Mouse (Mus musculus): ENCODE measurements around the gene Msi2.

The Msi2 gene

DNA sequence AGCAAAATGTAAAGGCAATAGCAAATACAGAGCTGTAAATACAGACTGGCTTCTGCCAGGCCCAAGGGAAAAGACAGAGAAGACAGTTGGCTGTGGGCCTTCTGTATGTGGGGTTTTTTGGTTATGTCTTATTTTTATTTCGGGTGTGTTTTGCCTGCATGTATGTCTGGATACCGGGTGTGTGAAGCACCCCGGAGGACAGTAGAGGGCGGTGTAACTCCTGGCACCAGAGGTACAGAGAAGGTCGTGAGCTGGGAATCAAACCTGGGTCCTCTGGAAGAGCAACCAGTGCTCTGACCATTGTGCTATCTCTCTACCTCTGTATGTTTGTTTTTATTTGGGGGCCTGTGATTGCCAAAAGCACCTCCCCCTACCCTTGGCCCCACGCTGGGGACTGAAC, 288.6 kb downstream of the Msi2 start:
- DNase-seq: no peak

DNA sequence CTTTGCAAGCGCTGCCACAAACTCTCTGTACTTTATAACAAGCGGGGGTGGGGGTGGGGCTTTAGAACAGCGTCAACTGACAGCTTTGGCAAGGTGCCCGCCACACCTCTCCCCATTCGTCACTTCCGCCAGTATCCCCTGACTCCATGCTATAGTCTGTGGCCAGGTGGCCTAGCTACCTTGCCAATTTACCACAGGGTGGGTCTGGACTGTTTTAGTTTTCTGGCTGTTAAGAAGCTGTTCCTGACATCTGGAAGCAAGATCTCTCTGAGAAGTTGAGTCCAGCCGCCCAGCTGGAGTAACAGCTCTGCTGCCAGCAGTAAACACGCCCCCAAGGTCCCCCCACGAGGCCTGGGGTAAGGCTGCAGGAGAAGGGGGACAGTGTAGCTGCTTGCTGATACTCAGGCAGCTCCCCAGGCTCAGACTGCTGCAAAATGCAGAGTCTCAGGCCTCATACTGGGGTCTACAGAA, 292.6 kb downstream of the Msi2 start:
- DNase-seq: peak; percentile 19 to 43

DNA sequence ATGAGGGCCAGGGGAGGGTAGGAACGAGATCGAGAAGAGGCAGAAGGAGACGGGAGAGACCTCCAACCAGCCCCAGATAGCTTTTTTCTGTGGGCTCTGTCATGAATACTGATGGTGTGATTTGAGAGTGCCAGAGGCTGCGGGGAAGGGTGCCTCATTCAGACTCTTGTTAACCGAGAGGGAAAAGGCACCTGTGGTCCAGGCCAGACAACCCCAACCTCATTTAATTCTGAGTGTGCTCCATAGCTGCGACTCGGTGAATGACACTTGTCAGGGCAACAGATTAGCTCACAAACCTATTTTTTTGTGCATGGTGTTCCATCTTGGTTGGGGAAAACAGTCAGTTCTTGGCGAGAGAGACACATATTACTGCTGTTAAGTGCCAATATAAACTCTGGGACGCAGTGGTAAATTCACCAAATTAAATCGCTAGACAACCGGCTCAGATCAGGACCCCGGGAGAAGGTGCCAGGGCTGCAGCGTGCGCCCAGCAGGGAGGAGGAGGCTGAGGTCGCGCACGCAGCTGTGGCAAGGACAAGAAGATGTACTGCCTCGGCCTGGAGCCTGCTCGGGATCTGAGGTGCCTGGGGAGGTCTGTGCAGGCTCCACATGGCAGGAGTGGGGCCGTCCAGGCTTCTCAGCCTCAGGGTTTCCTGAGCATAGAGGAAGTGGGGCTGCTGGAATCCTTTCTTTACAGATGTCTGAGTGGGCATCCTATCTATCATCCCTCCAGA, 294.1 kb downstream of the Msi2 start:
- DNase-seq: no peak

DNA sequence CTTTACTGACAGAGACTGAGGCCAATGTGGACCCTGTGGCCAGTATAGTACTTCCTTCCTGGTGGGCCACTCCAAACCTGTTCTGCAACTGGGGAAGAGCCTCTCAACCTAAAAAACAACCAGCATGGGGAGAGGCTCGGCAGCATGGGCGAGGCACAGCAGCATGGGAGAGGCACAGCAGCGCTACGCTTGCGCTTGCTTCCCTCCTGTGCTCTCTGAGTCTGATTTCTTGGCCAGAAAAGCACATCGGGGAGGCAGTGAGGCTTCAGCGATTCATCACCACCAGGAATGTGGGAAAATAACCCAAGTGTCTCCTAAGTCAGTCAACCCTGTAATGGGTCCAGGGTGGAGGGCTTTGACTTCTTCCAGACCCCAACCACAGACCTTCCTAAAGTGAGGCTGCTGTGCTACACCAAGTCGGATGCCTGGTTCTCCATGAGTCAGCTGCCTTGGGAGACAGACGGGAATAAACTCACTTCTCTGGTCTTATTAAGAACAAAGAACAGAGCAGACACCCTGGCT, 297.2 kb downstream of the Msi2 start:
- no peak for DNase-seq

DNA sequence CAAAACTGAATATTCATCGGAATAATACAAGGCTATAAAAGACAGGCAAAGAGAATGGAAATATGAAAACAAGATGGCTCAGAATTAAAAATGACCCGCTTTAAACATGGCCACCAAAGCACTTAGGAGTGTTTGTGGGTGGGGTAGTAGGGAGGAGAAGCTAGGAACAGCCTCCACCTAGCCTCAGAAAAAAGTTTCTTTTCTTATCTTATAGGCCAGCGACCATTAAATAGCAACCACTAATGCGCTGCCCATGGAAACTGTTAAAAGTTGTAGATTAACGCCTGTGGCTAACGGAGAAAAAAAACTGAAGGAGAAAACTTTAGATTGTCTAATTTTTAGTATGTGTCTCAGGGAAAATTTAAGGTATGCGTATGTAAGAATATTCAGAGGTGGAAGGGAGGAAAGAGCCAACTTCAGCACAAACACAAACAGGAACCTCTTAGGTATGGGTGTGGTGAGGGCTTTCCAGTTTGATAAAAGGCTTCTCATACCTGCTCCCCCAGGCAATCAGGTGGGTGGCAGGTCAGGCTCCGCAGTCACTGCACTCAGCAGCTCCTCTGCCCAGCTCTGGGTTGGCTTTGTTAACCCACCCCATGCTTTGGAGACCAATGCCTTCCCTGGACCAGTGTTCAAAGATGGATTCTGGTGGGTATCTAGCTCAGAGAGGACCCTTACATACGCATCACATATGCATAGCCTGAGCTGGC, 298.5 kb downstream of the Msi2 start:
- no peak for DNase-seq

DNA sequence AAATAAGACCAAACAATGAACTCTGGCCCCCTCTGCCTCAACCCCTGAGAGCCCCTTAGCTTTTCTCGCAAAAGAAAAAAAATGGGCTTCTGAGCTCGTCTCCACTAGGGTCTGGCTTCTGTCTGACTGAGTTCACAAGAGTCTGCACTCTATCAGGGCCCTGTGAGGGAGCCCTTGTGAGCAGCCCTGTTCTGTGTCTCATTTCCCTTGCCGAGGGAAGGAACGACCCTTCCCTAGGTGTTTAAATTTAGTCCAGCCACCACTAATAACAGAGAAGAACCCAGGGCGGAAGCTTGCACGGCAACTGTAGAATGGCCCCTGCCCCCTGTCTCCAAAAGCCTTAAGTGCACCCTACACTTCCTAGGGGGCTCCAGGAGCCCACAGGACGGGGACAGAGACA, 299.2 kb downstream of the Msi2 start:
- DNase-seq: no peak

DNA sequence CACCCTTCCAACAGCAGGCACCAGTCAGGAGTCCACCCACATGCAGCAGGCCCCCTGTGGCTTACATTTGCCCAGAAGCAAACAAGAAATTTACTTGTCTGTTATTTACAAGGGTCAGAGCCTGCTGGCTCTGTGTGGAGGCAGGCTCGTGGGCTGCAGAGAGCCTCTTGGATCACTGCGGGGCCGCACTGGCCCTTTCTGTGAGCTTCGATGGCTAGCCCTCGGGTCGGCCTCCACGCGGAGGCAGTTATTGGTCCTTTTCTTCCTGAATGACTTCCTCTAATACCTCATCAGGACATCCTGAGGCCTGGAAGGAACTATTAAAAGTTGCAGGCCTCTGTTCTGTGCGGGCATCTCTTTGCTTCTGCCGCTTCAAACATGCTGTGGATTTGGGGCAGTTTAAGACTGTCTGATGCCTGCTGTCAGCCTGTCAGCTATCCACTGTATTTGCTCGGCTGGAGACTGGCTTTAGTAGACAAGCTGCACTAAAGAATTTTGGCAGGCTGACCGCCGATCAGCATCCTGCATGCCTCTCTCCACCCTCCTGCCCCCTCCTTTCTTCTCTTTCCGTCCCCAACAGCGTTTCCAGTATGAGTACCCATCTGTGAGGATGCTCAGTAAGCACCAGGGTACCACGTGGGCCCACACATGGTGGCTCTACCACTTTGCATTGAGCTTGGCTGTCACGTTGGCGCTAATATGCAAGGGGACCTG, 304.0 kb downstream of the Msi2 start:
- no peak for DNase-seq

DNA sequence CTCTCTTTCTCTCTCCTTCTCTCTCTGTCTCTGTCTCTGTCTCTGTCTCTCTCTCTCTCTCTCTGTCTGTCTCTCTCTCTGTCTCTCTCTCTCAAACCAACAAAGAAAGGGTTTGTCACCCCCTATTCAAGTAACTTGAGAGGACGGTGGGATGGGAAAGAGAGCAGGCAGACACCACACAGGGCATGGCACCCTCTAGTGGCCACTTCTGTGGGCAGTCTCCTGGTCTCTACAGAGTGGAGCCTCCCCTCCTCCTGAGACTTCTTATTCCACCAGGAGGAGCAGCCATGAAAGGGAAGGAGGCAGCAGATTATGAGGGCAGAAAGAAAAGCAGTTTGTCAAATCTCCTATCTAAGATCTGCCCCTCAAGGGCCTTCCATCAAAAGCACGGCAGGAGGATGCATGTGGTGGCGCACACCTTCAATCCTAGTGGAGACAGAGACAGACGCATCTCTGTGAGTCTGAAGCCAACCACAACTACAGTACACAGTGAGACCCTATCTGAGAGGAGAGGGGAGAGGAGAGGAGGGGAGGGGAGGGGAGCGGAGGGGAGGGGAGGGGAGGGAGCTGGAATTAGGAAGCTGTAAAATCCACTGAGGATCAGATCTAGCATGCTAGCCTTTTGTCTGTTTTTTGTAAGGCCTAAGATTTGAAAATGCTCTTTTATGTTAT, 305.8 kb downstream of the Msi2 start:
- DNase-seq: peak; percentile 39 to 47

DNA sequence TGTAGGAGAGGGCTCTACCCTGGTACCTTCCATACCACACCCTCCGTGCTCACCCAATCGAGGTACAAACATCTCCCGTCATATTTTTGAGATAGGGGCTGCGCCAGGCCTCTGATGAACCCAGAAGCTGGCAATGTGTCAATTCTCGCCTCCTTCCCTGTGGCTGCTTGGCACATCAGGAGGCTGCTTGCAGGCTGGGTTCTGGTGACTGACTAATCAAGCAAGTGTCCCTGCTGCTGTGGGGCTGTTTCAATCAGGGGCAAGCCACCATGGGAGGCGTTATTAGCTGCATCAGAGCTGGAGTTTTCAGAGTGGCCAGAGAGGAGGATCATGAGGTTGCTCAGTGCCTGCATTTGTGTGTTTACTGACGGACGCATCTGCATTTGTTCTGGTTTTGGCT, 310.0 kb downstream of the Msi2 start:
- DNase-seq: no peak

DNA sequence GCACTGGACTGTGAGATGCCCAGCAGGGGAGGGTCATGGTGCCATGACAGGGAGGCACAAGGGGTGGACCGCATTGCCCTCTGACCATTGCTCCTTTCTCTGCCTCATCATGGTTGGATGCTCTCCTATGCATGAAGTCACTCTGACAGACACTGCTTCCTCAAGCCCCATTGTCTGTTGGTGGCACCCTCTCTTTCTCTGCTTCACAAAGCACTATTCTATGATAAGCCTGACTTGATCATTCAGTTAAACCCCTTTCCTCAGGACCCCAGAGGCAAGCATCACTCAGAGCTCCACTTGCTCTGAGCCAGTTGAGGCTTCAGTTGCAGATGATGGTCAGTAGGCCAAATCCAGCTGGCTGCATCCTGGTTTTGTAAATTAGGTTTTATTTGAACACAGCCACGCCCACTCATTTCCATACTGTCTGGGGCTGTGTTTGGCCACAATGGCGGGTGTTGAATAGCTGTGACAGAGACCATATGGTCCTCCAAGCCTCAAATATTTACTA, 311.9 kb downstream of the Msi2 start:
- no peak for DNase-seq

DNA sequence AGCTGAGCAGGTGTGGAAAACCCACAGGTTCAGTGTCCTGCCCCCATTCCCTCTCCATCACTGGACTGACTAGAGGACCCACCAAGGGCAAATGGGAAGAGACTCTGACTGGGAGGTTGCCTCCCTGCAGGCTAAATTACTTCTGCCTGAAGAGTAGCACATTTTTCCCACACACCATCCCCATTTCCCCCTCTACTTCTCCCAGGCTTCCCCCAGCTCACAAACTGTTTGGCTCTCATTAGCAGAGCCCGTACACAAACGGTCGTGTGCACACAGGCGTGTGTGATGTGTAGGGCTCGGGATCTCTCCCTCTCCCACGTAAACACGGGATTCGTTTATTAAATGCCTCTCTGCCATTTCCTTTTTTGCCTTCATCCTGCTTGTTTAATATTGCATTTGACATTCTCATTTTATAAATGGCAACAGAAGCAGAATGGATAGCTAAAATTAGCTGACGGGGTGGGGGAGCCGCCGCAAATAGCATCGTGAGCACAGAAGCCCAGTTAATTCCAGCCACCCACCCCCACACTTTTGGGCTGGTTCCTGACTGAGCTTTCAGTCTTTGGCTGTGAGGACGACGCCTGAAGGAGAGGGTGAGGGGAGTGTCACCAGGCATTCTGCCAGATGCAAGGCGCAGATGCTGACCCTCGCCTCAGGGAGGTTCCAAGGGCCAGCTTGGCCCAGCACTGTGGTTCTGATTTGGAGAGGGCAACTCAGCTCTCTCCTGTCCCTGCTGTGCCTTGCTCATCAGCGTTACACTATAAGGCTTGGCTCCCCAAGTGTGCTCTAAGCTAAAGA, 313.3 kb downstream of the Msi2 start:
- no peak for DNase-seq

DNA sequence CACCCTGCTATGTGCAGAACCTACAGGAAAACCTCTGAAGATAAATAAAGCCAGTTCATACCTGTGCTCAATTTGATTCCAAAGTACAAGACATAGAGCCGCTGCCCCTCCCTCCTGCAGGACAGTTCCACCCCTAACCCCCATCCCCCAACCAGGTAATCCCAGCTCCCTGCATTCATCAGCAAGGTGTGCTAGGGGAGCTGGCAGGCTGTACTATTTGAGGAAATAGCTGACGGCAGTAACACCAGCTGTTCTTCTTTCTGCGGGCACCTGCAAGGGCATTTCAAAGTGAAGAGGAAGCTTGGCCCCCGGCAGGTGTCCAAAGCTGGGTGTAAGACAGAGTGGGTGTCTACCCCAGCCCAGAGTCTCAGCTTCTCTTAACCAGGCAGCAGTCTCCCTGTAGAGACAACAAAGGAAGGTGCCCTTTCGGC, 314.1 kb downstream of the Msi2 start:
- DNase-seq: peak; percentile 12 to 34

DNA sequence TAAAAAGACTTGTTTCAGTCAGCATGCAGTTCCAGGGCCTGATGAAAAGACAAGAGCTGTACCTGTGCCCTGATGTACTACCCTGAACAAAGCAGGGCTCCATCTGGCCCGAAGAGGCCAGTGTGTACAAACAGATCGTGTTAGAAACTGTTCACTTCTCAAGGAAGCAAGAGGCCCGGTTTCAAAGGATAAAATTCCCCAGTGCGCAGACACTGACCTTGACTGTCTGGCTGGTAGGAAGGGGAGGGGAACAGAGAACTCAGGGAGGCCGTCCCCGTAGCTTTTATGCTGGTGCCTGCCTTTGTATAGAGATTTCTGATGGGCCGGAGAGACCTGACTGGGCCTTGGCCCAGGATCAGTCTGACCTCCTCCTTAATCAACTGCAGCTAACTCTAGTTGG, 316.0 kb downstream of the Msi2 start:
- no peak for DNase-seq

DNA sequence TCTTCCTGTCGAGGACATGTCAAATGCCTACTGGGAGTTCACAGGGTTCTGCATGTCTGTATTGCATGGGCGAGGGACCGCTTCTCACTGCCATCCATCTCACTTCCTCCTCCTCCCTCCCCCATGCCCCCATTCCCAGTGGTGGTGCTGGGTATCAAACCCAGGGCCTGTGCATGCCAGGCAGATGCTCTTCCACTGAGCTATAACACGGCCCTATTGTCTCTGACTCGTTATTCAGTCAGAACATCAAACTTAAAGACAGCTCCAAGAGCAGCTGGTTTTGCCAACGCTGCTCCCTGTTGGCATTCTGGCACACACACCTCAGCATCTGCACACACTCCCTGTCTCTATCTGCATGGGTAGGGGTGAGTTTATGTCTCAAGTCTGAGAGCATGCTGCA, 317.0 kb downstream of the Msi2 start:
- no peak for DNase-seq

DNA sequence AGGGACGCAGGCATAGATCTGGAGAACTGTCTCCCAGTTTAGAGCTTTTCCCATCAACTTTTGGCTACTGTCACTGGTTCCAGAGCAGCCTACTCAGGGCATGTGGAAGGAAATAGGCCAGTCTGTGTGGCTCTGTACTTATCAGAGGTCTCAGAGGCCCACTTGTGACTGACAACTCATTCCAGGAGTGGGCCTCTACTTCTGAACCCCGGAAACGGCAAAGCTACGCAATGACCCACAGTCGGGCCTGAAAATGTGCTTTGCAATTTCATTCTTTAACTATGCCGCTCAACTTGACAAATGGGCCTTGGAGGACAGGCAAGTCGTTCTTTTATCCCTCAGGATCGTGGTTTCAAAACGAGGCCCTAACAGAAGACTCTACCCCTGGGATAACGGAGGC, 317.4 kb downstream of the Msi2 start:
- DNase-seq: no peak

DNA sequence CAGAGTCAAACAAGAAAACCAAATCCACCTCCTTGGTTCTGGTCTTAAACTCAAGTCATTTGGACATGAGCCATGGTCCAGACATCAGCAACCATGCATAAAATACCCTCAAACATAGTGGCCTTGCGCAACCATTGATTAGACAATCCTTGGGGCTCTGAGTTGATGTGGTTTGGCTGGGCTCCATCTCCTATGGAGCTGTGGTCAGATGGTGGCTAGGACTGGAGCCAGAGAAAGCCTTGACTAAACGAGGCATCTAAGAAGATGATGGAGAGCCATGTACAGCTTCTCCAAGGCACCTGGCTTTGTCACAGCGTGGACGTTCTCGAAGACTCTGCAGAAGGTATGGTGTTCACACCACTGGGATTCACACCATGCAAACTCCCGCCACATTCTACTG, 318.1 kb downstream of the Msi2 start:
- DNase-seq: no peak

DNA sequence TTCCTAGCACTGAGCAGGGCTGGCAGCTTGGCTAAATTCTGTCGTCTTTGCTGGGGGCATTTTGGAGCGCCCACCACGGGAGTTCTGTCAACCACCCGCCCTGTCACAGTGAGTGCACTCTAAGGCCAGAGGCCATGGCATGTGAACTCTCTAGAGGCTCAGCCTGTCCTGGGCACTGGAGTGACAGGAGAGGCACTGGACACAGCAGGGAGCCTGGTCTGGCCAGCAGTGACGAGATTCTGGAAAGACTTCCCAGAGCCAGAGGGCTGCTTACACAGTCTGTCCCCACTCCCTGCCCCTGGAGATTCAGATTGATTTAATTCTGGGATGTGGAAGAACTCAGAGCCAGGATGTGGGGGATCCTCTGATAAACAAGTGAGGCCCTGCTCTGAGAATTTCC, 318.9 kb downstream of the Msi2 start:
- no peak for DNase-seq

DNA sequence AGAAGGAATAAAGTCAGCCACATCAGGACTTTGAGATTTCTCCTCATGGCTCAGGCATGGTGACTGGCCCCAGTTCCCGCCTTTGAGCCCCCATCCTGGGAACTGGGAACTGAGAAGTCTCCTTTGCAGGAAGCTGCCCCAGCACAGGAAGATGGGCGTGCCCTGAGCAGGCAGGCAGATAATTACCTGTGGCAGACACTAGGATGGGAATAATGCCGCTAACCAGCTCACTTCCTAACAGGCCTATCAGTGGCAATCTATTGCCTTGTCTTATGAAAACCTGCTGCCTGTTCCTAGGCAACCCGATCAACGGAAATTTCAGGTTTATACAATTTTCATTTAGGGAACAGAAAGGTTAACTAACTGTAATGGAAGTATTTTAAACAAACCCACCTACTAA, 319.3 kb downstream of the Msi2 start:
- DNase-seq: no peak

DNA sequence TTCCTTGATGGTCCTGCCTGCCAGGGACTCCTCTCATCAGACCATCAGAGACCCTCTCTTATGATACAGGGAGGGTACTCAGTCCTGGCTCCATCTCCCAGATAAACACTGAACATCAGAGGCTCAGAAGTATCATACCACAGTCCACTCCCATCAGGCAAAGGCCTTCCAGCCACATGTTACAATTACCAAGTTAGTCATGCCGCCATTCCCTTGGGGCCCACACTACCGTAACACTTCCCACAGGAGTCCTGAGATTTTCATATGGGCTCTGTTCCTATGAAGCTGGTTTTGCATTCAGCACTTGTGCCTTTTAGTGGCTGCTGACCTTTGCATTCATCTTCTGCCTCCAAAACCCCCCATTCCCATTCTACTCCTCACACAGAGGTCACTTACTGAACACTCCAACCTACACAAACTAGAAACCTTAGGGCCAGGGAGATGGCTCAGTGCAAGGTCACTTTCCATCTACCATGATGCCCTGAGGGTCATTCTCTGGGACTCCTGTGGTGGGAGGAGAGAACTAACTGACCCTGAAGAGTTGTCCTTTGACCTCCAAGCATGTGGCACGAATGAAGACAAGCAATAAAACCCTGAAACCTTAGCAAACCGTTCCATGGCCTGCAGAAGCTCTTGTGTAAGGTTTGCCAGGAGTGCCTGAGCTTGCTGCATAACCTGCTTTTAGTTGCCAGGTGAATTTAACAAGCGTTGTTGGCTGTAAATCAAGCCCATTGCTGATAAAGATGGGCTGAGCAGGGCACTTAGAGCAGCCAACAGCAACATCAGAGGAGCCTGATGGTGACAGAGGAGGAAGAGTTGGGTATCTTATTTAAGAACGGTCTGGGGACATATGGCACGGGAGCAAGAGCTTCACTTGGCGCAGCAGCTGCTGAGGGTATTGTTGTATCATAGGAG, 323.0 kb downstream of the Msi2 start:
- no peak for DNase-seq

DNA sequence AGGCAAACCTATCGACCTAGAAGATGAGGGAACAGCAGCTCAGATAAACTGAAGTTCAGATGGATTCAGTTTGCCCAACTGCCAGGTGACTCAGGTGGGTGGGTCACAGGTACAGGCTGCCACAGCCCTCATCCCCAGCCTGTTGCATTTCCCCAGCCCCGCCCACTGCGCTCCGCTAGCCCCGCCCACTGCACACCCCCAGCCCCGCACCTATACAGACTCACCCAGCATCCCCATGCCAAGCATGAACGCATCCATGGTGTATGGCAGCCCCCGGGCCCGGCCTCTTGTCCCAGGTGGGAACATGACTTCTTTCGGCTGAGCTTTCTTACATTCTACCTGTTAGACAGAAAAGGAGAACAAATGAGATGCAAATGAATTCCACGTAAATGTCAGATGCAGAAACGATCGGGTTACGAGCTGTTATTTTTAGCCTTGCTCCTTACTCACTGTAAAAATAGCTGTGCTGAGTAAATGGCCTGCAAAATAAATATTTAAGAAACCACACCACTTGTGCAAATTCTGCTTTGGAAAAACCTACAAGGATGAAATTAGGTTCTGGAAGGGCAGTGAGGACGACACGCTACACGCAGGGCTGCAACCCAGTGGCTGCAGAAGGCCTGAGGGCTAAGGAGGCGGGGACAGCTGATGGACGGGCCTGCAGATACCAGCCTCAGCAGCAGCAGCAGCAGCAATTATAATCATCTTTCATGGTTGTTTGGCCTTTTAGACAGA, 323.8 kb downstream of the Msi2 start:
- DNase-seq: no peak
